Mouse (Mus musculus) WW6 (cell line): ENCODE measurements around the gene Git2.

Experiments
- DNase-seq: peaks from one replicate; pipeline ENCODE4 v3.0.0-alpha.2; 2013; ENCODE audit warnings: low read depth, low spot score

The Git2 gene

GRCm38 (mm10) chr5:114721969-114722368 is 53.3 kb downstream of the Git2 start:
- no peak for DNase-seq

GRCm38 (mm10) chr5:114720784-114721183 is 54.5 kb downstream of the Git2 start:
- DNase-seq = no peak

GRCm38 (mm10) chr5:114719928-114720270 is 55.4 kb downstream of the Git2 start:
- no peak for DNase-seq

GRCm38 (mm10) chr5:114719003-114719927 is 56.1 kb downstream of the Git2 start:
- no peak for DNase-seq

- no peak for DNase-seq
Measured at GRCm38 (mm10) chr5:114718483-114718882, 56.8 kb downstream of the Git2 start.

- DNase-seq = no peak
Measured at GRCm38 (mm10) chr5:114717937-114718336, 57.4 kb downstream of the Git2 start.

GRCm38 (mm10) chr5:114717292-114717691 is 58.0 kb downstream of the Git2 start:
- no peak for DNase-seq

- no peak for DNase-seq
Measured at GRCm38 (mm10) chr5:114714551-114714950, 60.8 kb downstream of the Git2 start.

GRCm38 (mm10) chr5:114709357-114709756 is 66.0 kb downstream of the Git2 start:
- DNase-seq = no peak

GRCm38 (mm10) chr5:114708491-114708890 is 66.8 kb downstream of the Git2 start:
- no peak for DNase-seq

GRCm38 (mm10) chr5:114707265-114708068 is 67.8 kb downstream of the Git2 start, which contains the start of gene Tchp:
Tchp (plus strand) TSS chr5:114707760.
- DNase-seq = peak; percentile 89

- DNase-seq = no peak
Measured at GRCm38 (mm10) chr5:114702403-114703392, 72.6 kb downstream of the Git2 start.

GRCm38 (mm10) chr5:114699015-114699414 is 76.3 kb downstream of the Git2 start:
- DNase-seq = no peak

GRCm38 (mm10) chr5:114698044-114698746 is 77.1 kb downstream of the Git2 start:
- DNase-seq = no peak

GRCm38 (mm10) chr5:114696939-114697338 is 78.4 kb downstream of the Git2 start:
- peak; percentile 67 for DNase-seq

GRCm38 (mm10) chr5:114695775-114696174 is 79.5 kb downstream of the Git2 start:
- no peak for DNase-seq

GRCm38 (mm10) chr5:114690633-114691567 is 84.4 kb downstream of the Git2 start, which contains the start of gene Gltp:
Gltp (minus strand) TSS chr5:114690984.
- peak; percentile 84 for DNase-seq

GRCm38 (mm10) chr5:114689700-114690366 is 85.5 kb downstream of the Git2 start:
- DNase-seq = no peak

- no peak for DNase-seq
Measured at GRCm38 (mm10) chr5:114688703-114689102, 86.6 kb downstream of the Git2 start.
